Mouse (Mus musculus) forebrain, embryonic 12.5 days (tissue): ENCODE measurements around the gene Slc25a47. TPM values are rescaled to one million over a fixed set of nuclear protein-coding genes. Genes with fewer than 3 reads are reported as not detected.

Source experiments
- ATAC-seq: fragments of 200-750 bp; cut with Nextera tagmentation; 2 replicates; pipeline ENCODE4 v1.8.0; 2017; ENCODE audit warnings: moderate TSS enrichment; ENCODE audit not compliant: low FRiP score
- H3K27ac ChIP-seq: fragments of 300-500 bp; sonication (generic); 2 replicates; pipeline ENCODE4 v1.5.1; 2016; ENCODE audit warnings: mild to moderate bottlenecking
- H3K27me3 ChIP-seq: fragments of 300-500 bp; sonication (generic); 2 replicates; pipeline ENCODE4 v1.6.1; 2016; ENCODE audit warnings: mild to moderate bottlenecking
- H3K36me3 ChIP-seq: fragments of 300-500 bp; sonication (generic); replicated peaks from 2 replicates; pipeline ENCODE4 v1.6.1; 2016; ENCODE audit warnings: mild to moderate bottlenecking
- H3K4me1 ChIP-seq: fragments of 300-500 bp; sonication (generic); 2 replicates; pipeline ENCODE4 v1.6.1; 2016
- H3K4me2 ChIP-seq: fragments of 300-500 bp; sonication (generic); 2 replicates; pipeline ENCODE4 v1.6.1; 2016; ENCODE audit warnings: mild to moderate bottlenecking, moderate library complexity
- H3K4me3 ChIP-seq: fragments of 300-500 bp; sonication (generic); replicated peaks from 2 replicates; pipeline ENCODE4 v1.5.1; 2016; ENCODE audit warnings: mild to moderate bottlenecking
- H3K9ac ChIP-seq: fragments of 300-500 bp; sonication (generic); 2 replicates; pipeline ENCODE4 v1.6.1; 2016; ENCODE audit warnings: mild to moderate bottlenecking
- H3K9me3 ChIP-seq: fragments of 300-500 bp; sonication (generic); 2 replicates; pipeline ENCODE4 v1.6.1; 2016
- WGBS: fragments of 180-500 bp; shearing (Covaris S2); methylation state at CpG from one replicate; pipeline ENCODE4 v1.1.7; 2016; 5-methylcytosine and 5-hydroxymethylcytosine counted together
- polyA plus RNA-seq: library from polyadenylated mRNA; unstranded; fragments of >200 nt; fragmentation: Nextera tagmentation; extraction: Ambion mirVana; gene quantifications from 2 replicates; pipeline ENCODE4 v1.2.1, GENCODE M21; 2016

Slc25a47 gene
- polyA plus RNA-seq, 1 experiment from 2014 or later = 11.7 TPM

GRCm38 (mm10) chr12:108849488-108850022 is 13.7 kb downstream of the Slc25a47 start:
- Histone ChIP-seq H3K27ac (no peak overlapping the region), H3K36me3 (peaks cover 18% of the 10 kb centered on the region), H3K9me3 (no peaks in the 10 kb centered on the region), H3K4me3 (no peak overlapping the region), H3K4me1 (0 out of 2 replicates have a peak, but pooled peaks cover 6% of the 10 kb centered on the region), H3K9ac (no peak overlapping the region), H3K27me3 (no peaks in the 10 kb centered on the region), H3K4me2 (no peak overlapping the region)
- 93% methylated on average over 4 of the region's 4 CpGs for WGBS
- ATAC-seq = no peak

- peaks cover 16% of the 10 kb centered on the region for H3K36me3 ChIP-seq
- no peaks in the 10 kb centered on the region for H3K27me3 ChIP-seq
- no peak overlapping the region for H3K4me3 ChIP-seq
- H3K4me2 ChIP-seq = no peak overlapping the region
- H3K27ac ChIP-seq = no peak overlapping the region
- no peak for ATAC-seq
- 70% methylated on average over 8 of the region's 8 CpGs for WGBS
- no peaks in the 10 kb centered on the region for H3K9me3 ChIP-seq
- H3K4me1 ChIP-seq = 0 out of 2 replicates have a peak, but pooled peaks cover 6% of the 10 kb centered on the region
- no peak overlapping the region for H3K9ac ChIP-seq
Measured at GRCm38 (mm10) chr12:108850129-108850528, 14.3 kb downstream of the Slc25a47 start.

- no peak overlapping the region for H3K27ac ChIP-seq
- H3K4me2 ChIP-seq = no peak overlapping the region
- H3K4me3 ChIP-seq = no peak overlapping the region
- ATAC-seq = no peak
- WGBS = 85% methylated on average over 8 of the region's 8 CpGs
- H3K9me3 ChIP-seq = no peaks in the 10 kb centered on the region
- H3K4me1 ChIP-seq = 0 out of 2 replicates have a peak, but pooled peaks cover 6% of the 10 kb centered on the region
- peaks cover 19% of the 10 kb centered on the region for H3K36me3 ChIP-seq
- H3K9ac ChIP-seq = no peak overlapping the region
- H3K27me3 ChIP-seq = no peaks in the 10 kb centered on the region
Measured at GRCm38 (mm10) chr12:108850886-108851285, 15.0 kb downstream of the Slc25a47 start.

- no peak overlapping the region for H3K4me3 ChIP-seq
- WGBS = 89% methylated on average over 8 of the region's 8 CpGs
- no peak overlapping the region for H3K4me2 ChIP-seq
- H3K27ac ChIP-seq = no peak overlapping the region
- H3K9ac ChIP-seq = no peak overlapping the region
- H3K36me3 ChIP-seq = peaks cover 17% of the 10 kb centered on the region; the same call in 1 of the 2 replicates
- 0 out of 2 replicates have a peak, but pooled peaks cover 6% of the 10 kb centered on the region for H3K4me1 ChIP-seq
- ATAC-seq = no peak
- no peaks in the 10 kb centered on the region for H3K9me3 ChIP-seq
- no peaks in the 10 kb centered on the region for H3K27me3 ChIP-seq
Measured at GRCm38 (mm10) chr12:108852822-108853221, 17.0 kb downstream of the Slc25a47 start.

GRCm38 (mm10) chr12:108855081-108855480 is 19.2 kb downstream of the Slc25a47 start:
- 94% methylated on average over 10 of the region's 10 CpGs for WGBS
- H3K4me1 ChIP-seq = 0 out of 2 replicates have a peak, but pooled peaks cover 6% of the 10 kb centered on the region
- H3K9ac ChIP-seq = no peak overlapping the region
- no peaks in the 10 kb centered on the region for H3K9me3 ChIP-seq
- peaks cover 24% of the 10 kb centered on the region for H3K36me3 ChIP-seq
- H3K27me3 ChIP-seq = no peaks in the 10 kb centered on the region
- H3K4me3 ChIP-seq = no peak overlapping the region
- no peak overlapping the region for H3K4me2 ChIP-seq
- no peak overlapping the region for H3K27ac ChIP-seq
- no peak for ATAC-seq

GRCm38 (mm10) chr12:108856186-108856585 is 20.3 kb downstream of the Slc25a47 start:
- no peak for ATAC-seq
- H3K4me2 ChIP-seq = no peak overlapping the region
- H3K9ac ChIP-seq = no peak overlapping the region
- H3K4me1 ChIP-seq = no peaks in the 10 kb centered on the region
- H3K27me3 ChIP-seq = no peaks in the 10 kb centered on the region
- no peaks in the 10 kb centered on the region for H3K9me3 ChIP-seq
- 84% methylated on average over 8 of the region's 8 CpGs for WGBS
- H3K36me3 ChIP-seq = peaks cover 35% of the 10 kb centered on the region
- no peak overlapping the region for H3K4me3 ChIP-seq
- H3K27ac ChIP-seq = no peak overlapping the region

GRCm38 (mm10) chr12:108857109-108857508 is 21.3 kb downstream of the Slc25a47 start:
- H3K4me2 ChIP-seq = no peak overlapping the region
- H3K27ac ChIP-seq = no peak overlapping the region
- H3K4me3 ChIP-seq = no peak overlapping the region
- WGBS = 89% methylated on average over 7 of the region's 7 CpGs
- no peak overlapping the region for H3K9ac ChIP-seq
- no peaks in the 10 kb centered on the region for H3K27me3 ChIP-seq
- H3K4me1 ChIP-seq = no peaks in the 10 kb centered on the region
- ATAC-seq = no peak
- H3K9me3 ChIP-seq = no peaks in the 10 kb centered on the region
- peaks cover 44% of the 10 kb centered on the region for H3K36me3 ChIP-seq

- Histone ChIP-seq H3K27ac (no peak overlapping the region), H3K9ac (no peak overlapping the region), H3K4me1 (no peaks in the 10 kb centered on the region), H3K36me3 (peaks cover 50% of the 10 kb centered on the region), H3K9me3 (no peaks in the 10 kb centered on the region), H3K27me3 (no peaks in the 10 kb centered on the region), H3K4me3 (no peak overlapping the region), H3K4me2 (no peak overlapping the region)
- WGBS = 82% methylated on average over 7 of the region's 7 CpGs
- ATAC-seq = no peak
Measured at GRCm38 (mm10) chr12:108857589-108858184, 21.8 kb downstream of the Slc25a47 start.

GRCm38 (mm10) chr12:108858486-108858885 is 22.6 kb downstream of the Slc25a47 start:
- ATAC-seq = no peak

GRCm38 (mm10) chr12:108865007-108865494 is 29.2 kb downstream of the Slc25a47 start:
- H3K9me3 ChIP-seq = no peaks in the 10 kb centered on the region
- H3K4me1 ChIP-seq = no peaks in the 10 kb centered on the region
- H3K4me2 ChIP-seq = no peak overlapping the region
- 94% methylated on average over 6 of the region's 6 CpGs for WGBS
- no peaks in the 10 kb centered on the region for H3K27me3 ChIP-seq
- H3K9ac ChIP-seq = no peak overlapping the region
- H3K27ac ChIP-seq = no peak overlapping the region
- no peak for ATAC-seq
- H3K4me3 ChIP-seq = no peak overlapping the region
- peaks cover 99% of the 10 kb centered on the region for H3K36me3 ChIP-seq

More at GRCm38 (mm10) chr12:108858486-108858885, 22.6 kb downstream of the Slc25a47 start:
- Histone ChIP-seq H3K9ac (no peak overlapping the region), H3K9me3 (no peaks in the 10 kb centered on the region), H3K4me2 (no peak overlapping the region), H3K36me3 (peaks cover 58% of the 10 kb centered on the region), H3K27me3 (no peaks in the 10 kb centered on the region), H3K27ac (no peak overlapping the region), H3K4me1 (no peaks in the 10 kb centered on the region), H3K4me3 (no peak overlapping the region)
- 88% methylated on average over 5 of the region's 5 CpGs for WGBS

GRCm38 (mm10) chr12:108869575-108869974 is 33.7 kb downstream of the Slc25a47 start:
- H3K9ac ChIP-seq = no peak overlapping the region
- WGBS = 87% methylated on average over 2 of the region's 2 CpGs
- no peaks in the 10 kb centered on the region for H3K4me1 ChIP-seq
- no peak for ATAC-seq
- H3K27ac ChIP-seq = no peak overlapping the region
- no peaks in the 10 kb centered on the region for H3K9me3 ChIP-seq
- H3K36me3 ChIP-seq = peaks cover 88% of the 10 kb centered on the region
- no peak overlapping the region for H3K4me2 ChIP-seq
- no peak overlapping the region for H3K4me3 ChIP-seq
- H3K27me3 ChIP-seq = no peaks in the 10 kb centered on the region

GRCm38 (mm10) chr12:108873122-108873521 is 37.3 kb downstream of the Slc25a47 start:
- Histone ChIP-seq H3K4me1 (no peaks in the 10 kb centered on the region), H3K36me3 (peaks cover 81% of the 10 kb centered on the region), H3K9ac (no peak overlapping the region), H3K4me3 (no peak overlapping the region), H3K27ac (no peak overlapping the region), H3K9me3 (no peaks in the 10 kb centered on the region), H3K4me2 (no peak overlapping the region), H3K27me3 (no peaks in the 10 kb centered on the region)
- no peak for ATAC-seq
- WGBS = 83% methylated on average over 5 of the region's 5 CpGs

- no peak overlapping the region for H3K27ac ChIP-seq
- peaks cover 79% of the 10 kb centered on the region for H3K36me3 ChIP-seq
- no peak for ATAC-seq
- WGBS = 89% methylated on average over 4 of the region's 4 CpGs
- H3K4me1 ChIP-seq = no peaks in the 10 kb centered on the region
- H3K4me2 ChIP-seq = no peak overlapping the region
- no peaks in the 10 kb centered on the region for H3K27me3 ChIP-seq
- H3K9ac ChIP-seq = no peak overlapping the region
- no peaks in the 10 kb centered on the region for H3K9me3 ChIP-seq
- no peak overlapping the region for H3K4me3 ChIP-seq
Measured at GRCm38 (mm10) chr12:108879138-108879537, 43.3 kb downstream of the Slc25a47 start.
